Mouse (Mus musculus) heart, postnatal 0 days (tissue): Measurements from ENCODE around the gene Fam3b. TPM values are rescaled to one million over a fixed set of nuclear protein-coding genes. Genes with fewer than 3 reads are reported as not detected.

Experiments
- ATAC-seq: fragments of 200-750 bp; cut with Nextera tagmentation; 2 replicates; pipeline ENCODE4 v1.8.0; 2017; ENCODE audit warnings: low read depth, moderate number of reproducible peaks, moderate library complexity; ENCODE audit not compliant: insufficient read depth
- DNase-seq: peaks from one replicate; pipeline ENCODE4 v3.0.0-alpha.2; 2016; ENCODE audit warnings: low spot score
- H3K27ac ChIP-seq: fragments of 300-500 bp; sonication (generic); 2 replicates; pipeline ENCODE4 v1.5.1; 2014; ENCODE audit warnings: low read depth, mild to moderate bottlenecking
- H3K27me3 ChIP-seq: fragments of 300-500 bp; sonication (generic); 2 replicates; pipeline ENCODE4 v1.6.1; 2014; ENCODE audit warnings: low read length, mixed read lengths; ENCODE audit not compliant: control insufficient read depth, insufficient read depth
- H3K36me3 ChIP-seq: fragments of 300-500 bp; sonication (generic); replicated peaks from 2 replicates; pipeline ENCODE4 v1.6.1; 2014; ENCODE audit warnings: low read length, mixed read lengths; ENCODE audit not compliant: control insufficient read depth, insufficient read depth
- H3K4me1 ChIP-seq: fragments of 300-500 bp; sonication (generic); 2 replicates; pipeline ENCODE4 v1.6.1; 2014; ENCODE audit warnings: antibody characterized with exemption; ENCODE audit not compliant: control insufficient read depth, insufficient read depth
- H3K4me2 ChIP-seq: fragments of 300-500 bp; sonication (generic); 2 replicates; pipeline ENCODE4 v1.6.1; 2014; ENCODE audit warnings: low read depth, mild to moderate bottlenecking, low read length, moderate library complexity
- H3K4me3 ChIP-seq: fragments of 300-500 bp; sonication (generic); 2 replicates; pipeline ENCODE4 v1.5.1; 2014; ENCODE audit warnings: low read depth, low read length
- H3K9ac ChIP-seq: fragments of 300-500 bp; sonication (generic); replicated peaks from 2 replicates; pipeline ENCODE4 v1.6.1; 2014; ENCODE audit warnings: low read depth, low read length, mixed read lengths
- H3K9me3 ChIP-seq: fragments of 300-500 bp; sonication (generic); replicated peaks from 2 replicates; pipeline ENCODE4 v1.6.1; 2016; ENCODE audit warnings: low read length; ENCODE audit not compliant: control insufficient read depth
- CTCF ChIP-seq: IDR thresholded peaks from 2 replicates; pipeline ENCODE4 v1.5.1; 2016; ENCODE audit warnings: antibody characterized with exemption, control low read depth, low read depth
- EP300 ChIP-seq: IDR thresholded peaks from 2 replicates; pipeline ENCODE4 v1.6.1; 2016; ENCODE audit warnings: antibody characterized with exemption, low read depth
- WGBS: fragments of 180-500 bp; shearing (Covaris S2); extraction: QIAGEN DNeasy Blood & Tissue Kit; methylation state at CpG from one replicate; pipeline ENCODE4 v1.1.7; 2014; 5-methylcytosine and 5-hydroxymethylcytosine counted together
- polyA plus RNA-seq: library from polyadenylated mRNA; unstranded; fragments of >200 nt; fragmentation: Nextera tagmentation; extraction: Ambion mirVana; gene quantifications from 2 replicates; pipeline ENCODE4 v1.2.1, GENCODE M21; 2015
- total RNA-seq: library from RNA; depleted of rRNA; stranded (reverse); fragments of >200 nt; gene quantifications from 2 replicates; pipeline ENCODE4 v1.2.3, GENCODE M21; 2014; ENCODE audit warnings: low replicate concordance

Gene Fam3b
- total and polyA plus RNA-seq, 2 experiments from 2014 or later, result not detected

DNA sequence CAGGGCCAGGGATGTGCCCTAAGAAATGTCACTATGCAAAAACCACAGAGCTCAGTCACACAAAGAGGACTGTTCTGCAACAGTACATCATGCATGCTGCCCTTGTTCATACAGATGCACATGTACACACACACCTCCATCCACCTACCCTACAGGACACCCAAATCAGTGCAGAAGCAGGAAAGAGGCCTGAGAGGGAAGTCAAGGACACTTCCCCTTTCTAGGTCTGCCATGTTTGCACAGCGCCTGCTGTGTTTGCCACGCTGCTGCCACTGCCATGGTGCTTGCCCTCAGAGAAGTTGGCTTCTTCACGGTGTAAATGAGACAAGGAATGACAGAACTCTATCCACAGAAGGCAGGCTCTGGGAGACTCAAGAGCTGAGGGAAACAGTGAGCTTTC, 10.8 kb downstream of the Fam3b start:
- no peak overlapping the region for H3K4me2 ChIP-seq
- H3K9me3 ChIP-seq, result no peaks in the 10 kb centered on the region
- no peaks in the 10 kb centered on the region for H3K36me3 ChIP-seq
- ATAC-seq (no peak), DNase-seq (no peak)
- H3K27me3 ChIP-seq, result no peaks in the 10 kb centered on the region
- no peak overlapping the region for H3K27ac ChIP-seq
- no peak for TF ChIP-seq CTCF
- no peak for TF ChIP-seq EP300
- no peak overlapping the region for H3K4me3 ChIP-seq
- no peaks in the 10 kb centered on the region for H3K4me1 ChIP-seq
- no peak overlapping the region for H3K9ac ChIP-seq
- 79% methylated on average over 3 of the region's 3 CpGs for WGBS

DNA sequence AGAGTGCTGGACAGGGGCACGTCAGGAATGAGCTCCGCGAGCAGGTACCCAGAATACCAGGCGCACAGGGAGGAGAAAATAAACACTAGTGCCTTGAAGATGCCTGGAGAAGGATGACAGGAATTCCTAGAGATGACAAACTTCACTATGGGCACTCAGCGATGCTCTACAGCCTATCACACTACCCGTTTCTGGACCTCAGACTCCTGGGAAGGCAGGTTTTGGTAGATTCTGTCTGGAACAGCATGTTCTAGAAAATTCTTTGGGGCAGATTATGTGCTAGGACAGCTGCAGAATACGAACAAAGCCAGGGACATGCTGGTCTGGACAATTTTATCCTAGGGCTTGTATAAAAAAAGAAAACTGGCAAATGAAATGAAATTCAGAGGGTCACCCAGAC, 13.7 kb downstream of the Fam3b start:
- Histone ChIP-seq H3K4me1 (no peaks in the 10 kb centered on the region), H3K36me3 (no peaks in the 10 kb centered on the region), H3K4me3 (no peak overlapping the region), H3K27me3 (no peaks in the 10 kb centered on the region), H3K27ac (no peak overlapping the region), H3K9me3 (no peaks in the 10 kb centered on the region), H3K9ac (no peak overlapping the region), H3K4me2 (no peak overlapping the region)
- TF ChIP-seq CTCF (no peak), EP300 (no peak)
- no peak for ATAC-seq
- no peak for DNase-seq
- 81% methylated on average over 7 of the region's 7 CpGs for WGBS

DNA sequence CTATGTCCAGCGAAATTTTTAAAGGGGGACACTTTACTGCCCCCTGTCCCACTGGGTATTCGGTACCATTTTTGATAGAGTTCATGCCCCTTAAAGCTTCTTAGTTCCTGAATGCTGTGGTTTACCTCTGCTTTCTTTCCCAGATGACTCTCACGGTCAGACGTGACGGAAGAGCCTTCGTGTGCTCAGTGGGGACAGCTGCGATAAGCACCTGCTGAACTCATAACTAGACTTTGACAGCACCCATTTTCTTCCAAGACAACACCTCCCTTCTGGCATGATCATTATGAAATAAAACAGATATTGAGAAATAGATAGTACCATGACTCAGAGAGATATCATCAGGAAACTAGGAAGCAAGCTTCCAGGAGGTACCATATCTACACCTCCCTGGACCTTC, 15.2 kb downstream of the Fam3b start:
- WGBS, result 84% methylated on average over 7 of the region's 7 CpGs
- TF ChIP-seq EP300 (no peak), CTCF (no peak)
- H3K9ac ChIP-seq, result no peak overlapping the region
- DNase-seq, result no peak
- no peak overlapping the region for H3K27ac ChIP-seq
- no peaks in the 10 kb centered on the region for H3K4me1 ChIP-seq
- no peaks in the 10 kb centered on the region for H3K27me3 ChIP-seq
- H3K36me3 ChIP-seq, result no peaks in the 10 kb centered on the region
- H3K9me3 ChIP-seq, result no peaks in the 10 kb centered on the region
- H3K4me3 ChIP-seq, result no peak overlapping the region
- no peak for ATAC-seq
- no peak overlapping the region for H3K4me2 ChIP-seq

DNA sequence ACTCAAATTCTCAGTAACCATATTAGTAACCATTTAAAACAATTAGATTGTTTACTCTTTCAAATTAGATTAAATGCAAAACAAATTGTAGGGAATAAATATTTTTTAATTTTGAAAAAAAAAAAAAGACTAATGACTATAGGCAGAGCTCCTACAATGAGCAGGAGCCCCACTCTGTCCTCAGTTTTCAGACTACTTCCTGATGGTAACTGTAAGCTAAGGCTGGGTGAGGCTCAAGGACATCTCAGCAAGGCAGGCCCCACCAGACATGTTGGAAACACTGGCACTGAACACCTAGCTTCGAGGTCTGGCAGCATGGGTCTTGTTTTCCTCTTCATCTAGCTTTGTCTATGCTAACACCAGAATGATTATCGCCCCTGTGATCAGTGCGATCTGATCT, 16.5 kb downstream of the Fam3b start:
- Histone ChIP-seq H3K36me3 (no peaks in the 10 kb centered on the region), H3K9me3 (no peaks in the 10 kb centered on the region), H3K4me1 (no peaks in the 10 kb centered on the region), H3K27me3 (no peaks in the 10 kb centered on the region), H3K4me2 (no peak overlapping the region), H3K27ac (no peak overlapping the region), H3K4me3 (no peak overlapping the region), H3K9ac (no peak overlapping the region)
- 82% methylated on average over 3 of the region's 3 CpGs for WGBS
- TF ChIP-seq EP300 (no peak), CTCF (no peak)
- ATAC-seq (no peak), DNase-seq (no peak)

DNA sequence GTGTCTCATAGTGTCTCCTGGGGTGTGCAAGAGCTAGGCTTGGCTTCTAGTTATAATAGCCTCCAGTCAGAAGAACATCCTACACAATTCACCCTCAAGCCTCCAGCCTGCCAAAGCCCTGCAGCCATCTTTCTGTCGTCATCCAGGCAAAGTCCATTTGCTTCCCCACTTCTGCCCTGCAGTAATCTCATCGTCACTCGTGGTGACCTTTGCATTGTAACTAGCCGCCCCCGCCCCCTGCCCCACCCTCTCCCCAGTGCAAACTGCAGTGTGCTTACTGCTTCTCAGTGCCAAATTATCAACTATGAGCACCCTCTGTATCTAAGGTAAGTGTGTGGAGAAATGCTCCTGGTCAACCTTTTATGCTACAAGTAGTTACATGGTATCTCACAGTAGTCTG, 16.9 kb downstream of the Fam3b start:
- TF ChIP-seq CTCF (no peak), EP300 (no peak)
- no peak for DNase-seq

DNA sequence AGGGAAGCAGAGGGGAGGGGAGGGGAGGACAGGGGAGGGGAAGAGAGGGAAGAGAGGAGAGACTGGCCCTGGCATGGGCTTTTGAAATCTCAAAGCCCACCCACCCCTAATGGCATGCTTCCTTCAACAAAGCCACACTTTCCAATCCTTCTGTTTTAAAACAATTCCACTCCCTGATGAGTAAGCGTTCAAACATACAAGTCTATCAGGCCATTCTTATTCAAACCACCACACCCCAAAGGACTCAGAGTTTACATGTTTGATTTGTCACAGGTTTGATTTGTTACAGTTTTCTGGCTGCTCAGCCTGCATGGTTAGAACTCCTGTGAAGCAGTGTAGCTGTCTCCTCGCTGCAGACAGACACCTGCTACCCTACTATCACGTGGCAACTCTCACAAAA, 18.6 kb downstream of the Fam3b start:
- Histone ChIP-seq H3K4me2 (no peak overlapping the region), H3K27ac (no peak overlapping the region), H3K4me3 (no peak overlapping the region), H3K36me3 (no peaks in the 10 kb centered on the region), H3K9me3 (no peaks in the 10 kb centered on the region), H3K9ac (no peak overlapping the region), H3K27me3 (no peaks in the 10 kb centered on the region), H3K4me1 (no peaks in the 10 kb centered on the region)
- 53% methylated on average over 3 of the region's 3 CpGs for WGBS
- no peak for TF ChIP-seq CTCF
- no peak for TF ChIP-seq EP300
- DNase-seq (no peak), ATAC-seq (no peak)

More for the DNA sequence above, 16.9 kb downstream of the Fam3b start:
- Histone ChIP-seq H3K9ac (no peak overlapping the region), H3K9me3 (no peaks in the 10 kb centered on the region), H3K4me3 (no peak overlapping the region), H3K36me3 (no peaks in the 10 kb centered on the region), H3K27me3 (no peaks in the 10 kb centered on the region), H3K4me1 (no peaks in the 10 kb centered on the region), H3K4me2 (no peak overlapping the region), H3K27ac (no peak overlapping the region)
- WGBS, result 45% methylated on average over 5 of the region's 5 CpGs
- ATAC-seq, result no peak
